Mouse (Mus musculus) olfactory bulb, adult 2 months (tissue): ENCODE results near the gene Heyl.

Experiments
- CTCF ChIP-seq: fragments of 200-500 bp; IDR thresholded peaks from 2 replicates; pipeline ENCODE4 v1.5.1; 2012; ENCODE audit warnings: low read depth, mild to moderate bottlenecking, low read length, moderate library complexity; ENCODE audit not compliant: insufficient read depth
- POLR2A ChIP-seq: fragments of 200-500 bp; IDR thresholded peaks from 2 replicates; pipeline ENCODE4 v1.6.1; 2012; ENCODE audit warnings: mild to moderate bottlenecking, low read depth, low read length, moderate library complexity; ENCODE audit not compliant: insufficient read depth

DNA sequence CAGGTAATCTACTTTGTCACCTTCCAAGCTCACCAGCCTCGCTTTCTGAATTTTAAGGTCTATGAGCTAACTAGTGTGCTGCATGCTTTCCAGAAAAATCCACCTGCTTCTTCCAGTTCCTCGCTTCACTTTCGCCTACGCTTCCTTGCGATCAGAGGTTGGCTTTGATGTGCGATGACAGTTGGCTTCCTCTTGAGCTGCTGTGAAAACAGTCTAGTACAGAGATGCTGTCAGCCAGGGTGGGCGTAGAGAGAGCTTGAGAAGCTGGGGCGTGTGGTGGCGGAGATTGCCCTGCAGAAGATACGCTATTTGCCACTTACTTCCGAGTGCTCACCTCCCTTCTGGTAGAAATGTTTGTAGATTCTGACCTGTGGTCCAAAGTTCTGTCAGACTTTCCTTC is 41.0 kb upstream of the Heyl start:
- no peak for TF ChIP-seq POLR2A
- no peak for TF ChIP-seq CTCF
